Mouse (Mus musculus) heart, adult 11 months (tissue): ENCODE measurements around the gene Gm21876.
"Not testable (repeated sequence)": the region's sequence is repeated elsewhere in the genome, so short reads cannot be mapped to it uniquely, and the experiment has no call there.

Experiments
- DNase-seq: peaks from one replicate; pipeline ENCODE4 v3.0.0; 2022

Gene Gm21876

DNA sequence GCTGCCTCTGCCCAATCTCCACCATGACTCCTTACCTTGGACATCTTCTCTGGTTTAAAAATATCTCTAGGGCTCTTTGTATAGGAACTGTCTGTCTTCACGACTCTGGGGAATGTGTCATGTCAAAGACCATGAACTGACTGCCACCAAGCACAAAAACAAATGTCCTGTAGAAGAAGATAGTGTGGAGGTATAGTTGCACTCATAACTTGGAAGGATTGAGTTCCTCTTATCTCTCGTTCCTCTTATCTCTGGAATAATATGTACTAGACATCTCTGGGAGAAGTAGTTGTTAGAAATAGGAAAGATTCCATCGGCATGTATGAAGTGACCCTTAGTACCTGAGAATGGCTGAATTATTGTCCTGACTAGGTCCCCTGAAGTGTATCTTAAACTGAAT, at the start of gene Gm21876:
Gene Gm21876 (minus strand): TSS at position 101 of the 400 bp plus-strand sequence.
- DNase-seq, result no peak

GRCm38 (mm10) chrX:21220422-21220821, 45.0 kb upstream of the Gm21876 start:
- peak; percentile 54 for DNase-seq

DNA sequence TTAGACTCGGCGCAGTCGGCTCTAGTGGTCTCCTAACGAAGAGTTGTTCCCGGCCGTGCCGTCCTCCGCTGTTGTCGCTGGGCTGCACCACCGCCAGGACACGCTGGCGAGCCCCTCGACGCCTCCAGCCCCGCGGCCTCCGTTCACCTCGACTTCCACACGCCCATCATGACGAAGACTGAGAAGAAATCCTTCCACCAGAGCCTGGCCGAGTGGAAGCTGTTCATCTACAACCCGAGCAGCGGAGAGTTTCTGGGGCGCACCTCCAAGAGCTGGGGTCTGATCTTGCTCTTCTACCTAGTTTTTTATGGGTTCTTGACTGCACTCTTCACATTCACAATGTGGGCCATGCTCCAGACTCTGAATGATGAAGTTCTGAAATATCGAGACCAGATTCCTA, 28.8 kb downstream of the Gm21876 start:
- DNase-seq, result not testable (repeated sequence)
